21 mouse cellular contexts compared by ENCODE assay signal in the genomic region with DNA sequence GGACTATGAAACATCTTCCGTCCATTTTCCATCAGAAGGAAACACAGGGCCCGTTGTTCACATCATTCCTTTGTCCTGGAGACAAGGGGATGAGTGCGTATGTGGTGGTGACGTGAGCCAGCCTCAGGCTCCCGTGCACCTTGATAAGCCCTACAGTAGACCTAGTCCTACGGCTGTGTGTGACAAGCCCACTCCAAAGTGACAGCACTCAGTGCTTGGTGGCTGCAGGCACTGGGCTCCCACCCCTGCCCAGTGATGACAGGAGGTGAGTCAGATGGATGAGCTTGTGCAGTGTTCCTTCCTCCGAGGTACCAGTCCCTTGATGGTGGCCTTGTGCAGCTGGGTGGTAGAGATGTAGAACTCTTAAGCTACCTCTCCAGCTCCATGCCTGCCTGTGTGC. TPM values are rescaled to one million over a fixed set of nuclear protein-coding genes. Genes with fewer than 3 reads are reported as not detected.
"Had no signal": no experiment of that assay in that cellular context is flagged by ENCODE, and none has a peak within 500 bp of the region (broad histone marks: within the 10 kb centered on the region; RNA-seq: fewer than 3 reads in every experiment).

No protein-coding gene starts in this region.

- H3K27me3 ChIP-seq: limb, embryonic 15.5 days had no signal

- H3K4me3 ChIP-seq: limb, embryonic 12.5 days; limb, embryonic 15.5 days had no signal

- H3K27ac ChIP-seq: limb, embryonic 12.5 days; limb, embryonic 15.5 days; liver, embryonic 14.5 days; macrophage; stomach, postnatal 0 days had no signal

- H3K4me2 ChIP-seq: limb, embryonic 12.5 days; limb, embryonic 15.5 days; liver, embryonic 11.5 days; lung, embryonic 14.5 days; midbrain, embryonic 11.5 days had no signal

- H3K4me1 ChIP-seq: limb, embryonic 12.5 days; limb, embryonic 15.5 days had no signal

- H3K9me3 ChIP-seq: limb, embryonic 15.5 days had no signal

- ATAC-seq: liver, postnatal 0 days; lung, postnatal 0 days had no signal

- H3K9ac ChIP-seq: limb, embryonic 12.5 days; limb, embryonic 15.5 days; liver, embryonic 14.5 days; liver, postnatal 0 days; lung, embryonic 14.5 days had no signal

- DNase-seq: kidney, postnatal 14 days; kidney, postnatal 4 days; left cerebral cortex, postnatal 4 days; liver, postnatal 0 days; lung, embryonic 14.5 days; midbrain, embryonic 14.5 days; right cerebral cortex, postnatal 14 days; right cerebral cortex, postnatal 4 days; thymus, adult 2 months; thymus, postnatal 14 days; thymus, postnatal 4 days had no signal

- H3K36me3 ChIP-seq: limb, embryonic 12.5 days; limb, embryonic 15.5 days had no signal

RNA-seq across cellular contexts. Expression of a gene that starts 33.7 kb away (rescaled TPM):
- total RNA-seq: left cerebral cortex, postnatal 14 days; left cerebral cortex, postnatal 4 days; megakaryocyte-erythroid progenitor cell, adult 5-6 weeks had no signal
- polyA plus RNA-seq: liver, postnatal 0 days; macrophage had no signal
